Mouse (Mus musculus) bone marrow macrophage, adult 2 months (primary cell): ENCODE results near the gene Hoxc11.

Experiments
- CTCF ChIP-seq: IDR thresholded peaks from 2 replicates; pipeline ENCODE4 v1.5.1; 2012; ENCODE audit warnings: low read depth, mild to moderate bottlenecking, low read length, moderate library complexity
- POLR2A ChIP-seq: IDR thresholded peaks from 2 replicates; pipeline ENCODE4 v1.6.1; 2012; ENCODE audit warnings: mild to moderate bottlenecking, low read depth, low read length, borderline replicate concordance

- no peak for TF ChIP-seq POLR2A
- TF ChIP-seq CTCF = no peak
Measured at GRCm38 (mm10) chr15:102922636-102923500, 31.4 kb upstream of the Hoxc11 start.
